24 mouse cellular contexts compared by ENCODE assay signal in genomic region chr5:44234606-44235005, GRCm38 (mm10).
"Had no signal": no experiment of that assay in that cellular context is flagged by ENCODE, and none has a peak within 500 bp of the region (broad histone marks: within the 10 kb centered on the region; RNA-seq: fewer than 3 reads in every experiment).

No protein-coding gene starts in this region.

- H3K9me3 ChIP-seq: kidney, embryonic 15.5 days; liver, embryonic 15.5 days; lung, embryonic 15.5 days; midbrain, embryonic 10.5 days; midbrain, embryonic 13.5 days; neural tube, embryonic 13.5 days; stomach, embryonic 15.5 days had no signal

- H3K4me1 ChIP-seq: kidney, embryonic 15.5 days; lung, embryonic 15.5 days; midbrain, embryonic 10.5 days; midbrain, embryonic 13.5 days; neural tube, embryonic 13.5 days; stomach, embryonic 15.5 days had no signal

- H3K27me3 ChIP-seq: kidney, embryonic 15.5 days; liver, embryonic 15.5 days; lung, embryonic 15.5 days; midbrain, embryonic 13.5 days; neural tube, embryonic 13.5 days; stomach, embryonic 15.5 days had no signal

- H3K4me3 ChIP-seq: kidney, embryonic 15.5 days; left cerebral cortex, adult 2 months; liver, embryonic 15.5 days; lung, embryonic 15.5 days; megakaryocyte, embryonic 14.5 days; midbrain, embryonic 10.5 days; midbrain, embryonic 13.5 days; myocyte; neural tube, embryonic 13.5 days; stomach, embryonic 15.5 days had no signal

- H3K27ac ChIP-seq: kidney, embryonic 15.5 days; left cerebral cortex, adult 2 months; liver, embryonic 15.5 days; lung, embryonic 15.5 days; midbrain, embryonic 10.5 days; midbrain, embryonic 13.5 days; neural tube, embryonic 13.5 days; stomach, embryonic 15.5 days had no signal

- ATAC-seq: midbrain, embryonic 13.5 days; midbrain, embryonic 16.5 days had no signal

- H3K36me3 ChIP-seq: liver, embryonic 15.5 days; lung, embryonic 15.5 days; midbrain, embryonic 13.5 days; stomach, embryonic 15.5 days had no signal

- H3K9ac ChIP-seq: kidney, embryonic 15.5 days; liver, embryonic 15.5 days; lung, embryonic 15.5 days; midbrain, embryonic 13.5 days; neural tube, embryonic 13.5 days; stomach, embryonic 15.5 days had no signal

- H3K4me2 ChIP-seq: kidney, embryonic 15.5 days; liver, embryonic 11.5 days; liver, embryonic 15.5 days; lung, embryonic 15.5 days; midbrain, embryonic 13.5 days; neural tube, embryonic 13.5 days; stomach, embryonic 15.5 days had no signal

- DNase-seq: kidney, postnatal 10 days; kidney, postnatal 36 days; layer of hippocampus, postnatal 36 days; lung, adult 18-20 months; lung, postnatal 10 days; lung, postnatal 36 days; retina, postnatal 1 day; right cerebral cortex, postnatal 25 days; spleen, adult 18-20 months; thymus, adult 2 months; thymus, postnatal 14 days; thymus, postnatal 4 days had no signal
